Mouse (Mus musculus): Measurements from ENCODE around the gene Disc1. TPM values are rescaled to one million over a fixed set of nuclear protein-coding genes. Genes with fewer than 3 reads are reported as not detected.

Gene Disc1
- total RNA-seq (2017), result 0.37 and 0.93 TPM in 2 replicates

GRCm38 (mm10) chr8:125053505-125054435 is at the start of gene Disc1:
Gene Disc1, plus strand, starts transcription at chr8:125054195.
- ATAC-seq (ENCODE audit: extremely low read depth, insufficient number of reproducible peaks, low FRiP score, poor library complexity, severe bottlenecking), result no peak

GRCm38 (mm10) chr8:125012695-125013627 is 41.0 kb upstream of the Disc1 start, which contains the start of gene Tsnax:
Gene Tsnax, plus strand, starts transcription at chr8:125012997.
- peak; percentile 60 for ATAC-seq (ENCODE audit: extremely low read depth, insufficient number of reproducible peaks, low FRiP score, poor library complexity, severe bottlenecking)

DNA sequence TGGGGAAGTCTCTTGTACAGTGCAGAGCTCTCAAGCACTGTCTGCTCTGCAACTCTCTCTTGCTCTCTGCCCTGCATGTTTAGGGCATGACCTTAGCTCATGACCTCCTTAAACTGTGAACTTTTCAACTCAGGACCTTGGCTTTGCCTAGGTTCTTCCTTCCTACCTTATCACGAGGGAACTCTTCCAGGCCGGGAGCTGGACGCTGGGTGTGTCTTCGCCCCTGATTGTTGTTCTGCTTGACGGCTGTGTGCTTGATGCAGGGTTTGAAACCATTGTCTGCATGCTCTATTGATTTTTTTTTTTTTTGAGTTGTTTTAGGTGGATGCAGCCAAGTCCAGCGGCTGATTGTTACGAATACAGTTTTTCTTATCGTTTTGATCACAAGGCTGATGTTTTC is 29.9 kb upstream of the Disc1 start:
- ATAC-seq (ENCODE audit: extremely low read depth, insufficient number of reproducible peaks, low FRiP score, poor library complexity, severe bottlenecking), result no peak

DNA sequence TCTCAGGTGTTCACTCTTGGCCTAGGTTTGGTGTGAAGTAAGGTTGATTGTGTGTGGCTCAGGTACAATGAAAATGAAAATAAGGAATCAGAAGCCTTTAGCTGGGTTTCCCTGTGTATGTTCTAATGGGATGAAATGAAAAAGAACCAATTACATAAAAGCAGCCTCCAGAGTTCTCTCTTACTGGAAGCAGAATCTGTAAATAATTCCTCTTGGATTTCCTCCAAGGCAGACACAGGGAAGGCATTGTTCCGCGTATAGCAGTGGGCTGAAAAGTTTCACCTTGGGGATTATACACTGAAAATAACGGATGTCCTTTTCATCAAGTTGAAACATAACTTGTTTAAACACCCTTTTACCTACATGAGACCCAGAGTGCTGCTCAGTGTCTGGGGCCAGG is 26.8 kb upstream of the Disc1 start:
- ATAC-seq (ENCODE audit: extremely low read depth, insufficient number of reproducible peaks, low FRiP score, poor library complexity, severe bottlenecking), result no peak

DNA sequence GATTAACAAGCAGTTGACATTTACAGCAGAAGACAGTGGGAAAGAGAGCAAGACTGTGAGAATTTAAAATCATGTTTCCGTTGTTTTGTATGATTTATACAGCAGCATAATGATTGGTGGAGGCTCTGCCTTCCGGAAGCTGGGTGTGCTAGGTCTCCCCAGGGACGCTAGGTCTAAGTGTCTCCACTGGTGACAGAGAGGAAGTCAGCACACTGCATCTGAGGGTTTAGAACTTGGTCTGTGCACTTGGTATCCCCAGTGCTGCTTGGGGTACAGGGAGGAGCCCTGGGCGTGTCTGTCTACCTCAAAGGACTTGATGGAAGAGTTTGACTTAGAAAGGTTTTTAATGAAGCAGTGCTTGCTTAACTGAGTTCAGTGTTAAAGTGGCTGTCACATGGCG is 25.2 kb upstream of the Disc1 start:
- ATAC-seq (ENCODE audit: extremely low read depth, insufficient number of reproducible peaks, low FRiP score, poor library complexity, severe bottlenecking), result peak; percentile 91

DNA sequence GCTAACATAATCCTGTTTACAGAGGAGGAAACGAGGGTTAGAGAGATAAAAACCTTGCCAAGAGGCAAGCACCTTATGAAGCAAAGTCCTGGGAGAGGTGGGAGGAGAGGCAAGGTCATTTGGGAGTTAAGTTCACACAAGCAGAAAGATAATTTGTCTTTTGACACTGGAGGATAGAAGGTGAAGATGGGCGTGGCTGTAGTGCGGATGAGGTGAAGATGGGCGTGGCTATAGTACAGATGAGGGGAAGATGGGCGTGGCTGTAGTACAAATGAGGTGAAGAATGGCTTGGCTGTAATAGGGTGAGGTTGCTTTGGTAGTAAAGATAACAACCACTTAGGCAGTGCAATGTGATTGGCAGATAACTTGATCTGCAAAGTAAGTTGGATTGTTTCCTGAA is 22.7 kb upstream of the Disc1 start:
- no peak for ATAC-seq (ENCODE audit: extremely low read depth, insufficient number of reproducible peaks, low FRiP score, poor library complexity, severe bottlenecking)

- peak; percentile 57; the same call in 1 of the 2 replicates for ATAC-seq (ENCODE audit: extremely low read depth, insufficient number of reproducible peaks, low FRiP score, poor library complexity, severe bottlenecking)
These were observed 19.3 kb upstream of the Disc1 start for GRCm38 (mm10) chr8:125034669-125035068.

DNA sequence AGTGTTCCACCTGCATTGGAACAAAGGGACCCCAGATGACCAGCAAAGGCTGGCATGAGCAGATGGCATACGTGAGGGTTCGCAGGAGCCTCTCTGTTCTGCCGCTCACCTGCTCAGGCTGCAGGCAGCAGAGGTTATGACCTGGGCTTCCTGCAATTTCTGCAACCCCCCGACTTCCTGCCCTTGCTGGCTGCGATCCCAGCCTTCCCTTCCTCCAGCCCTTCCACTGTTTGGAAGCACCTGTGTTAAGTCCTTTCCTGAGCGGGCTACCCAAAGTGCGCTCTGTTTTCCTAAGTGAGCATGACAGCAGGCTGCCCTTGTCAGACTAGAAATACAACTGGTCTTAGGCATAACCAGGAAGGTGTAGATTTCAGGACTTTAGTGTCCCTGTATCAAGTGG is 16.9 kb upstream of the Disc1 start:
- ATAC-seq (ENCODE audit: extremely low read depth, insufficient number of reproducible peaks, low FRiP score, poor library complexity, severe bottlenecking), result no peak

DNA sequence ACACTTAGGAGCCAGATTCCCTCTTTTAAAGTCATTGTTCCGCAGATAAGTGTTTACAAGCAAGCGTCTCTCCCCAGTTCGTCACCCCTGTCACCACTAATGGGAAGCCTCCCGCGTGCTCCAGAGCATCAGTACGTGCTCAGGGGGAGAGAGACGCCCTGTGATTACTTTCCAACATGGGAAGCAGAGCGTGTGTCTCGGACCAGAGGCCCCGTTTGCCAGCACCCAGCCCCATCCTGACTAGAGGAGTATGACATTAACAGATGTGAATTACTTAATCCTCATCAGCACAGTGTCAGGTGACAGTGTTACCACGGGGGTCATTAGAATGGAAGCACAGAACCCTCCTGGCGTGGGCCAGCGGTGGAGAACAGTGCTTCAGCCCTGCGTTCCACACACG is 15.3 kb upstream of the Disc1 start:
- ATAC-seq (ENCODE audit: extremely low read depth, insufficient number of reproducible peaks, low FRiP score, poor library complexity, severe bottlenecking), result no peak

DNA sequence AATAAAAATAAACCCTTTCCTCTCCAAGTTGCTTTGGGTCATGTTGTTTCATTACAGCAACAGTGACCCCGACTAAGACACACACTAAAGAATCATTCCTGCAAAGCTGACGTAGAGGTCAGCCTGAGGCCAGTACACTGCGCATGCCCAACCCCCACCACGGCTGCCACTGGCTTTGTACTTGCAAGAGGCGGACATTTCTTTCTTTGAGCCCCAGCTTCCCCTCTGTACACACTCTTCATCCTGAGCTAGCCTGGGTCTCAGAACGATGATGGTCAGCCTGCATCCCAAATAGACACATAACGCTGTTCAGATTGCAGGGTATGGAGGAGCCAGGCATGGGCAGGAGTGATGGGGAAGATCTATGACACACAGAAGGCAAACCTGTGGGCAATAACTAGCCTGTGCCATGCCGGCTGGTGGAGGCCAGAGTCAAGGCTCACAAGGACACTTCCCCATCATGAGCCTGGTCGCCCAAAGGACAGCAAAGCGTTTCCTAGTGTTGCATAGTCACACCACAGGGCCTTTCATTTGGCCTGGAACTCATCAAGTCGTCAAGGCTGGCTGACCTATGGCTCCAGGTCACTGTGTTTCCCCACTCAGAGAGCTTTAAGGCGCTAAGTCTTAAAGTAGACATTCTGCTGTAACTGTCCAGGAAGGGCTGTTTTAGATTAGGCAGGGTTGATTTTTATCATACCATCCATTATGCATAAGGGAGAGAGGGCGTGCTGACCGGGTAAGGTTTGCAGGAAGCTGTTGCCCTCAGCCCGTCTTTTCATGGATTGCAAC is 13.2 kb upstream of the Disc1 start:
- no peak for ATAC-seq (ENCODE audit: extremely low read depth, insufficient number of reproducible peaks, low FRiP score, poor library complexity, severe bottlenecking)

DNA sequence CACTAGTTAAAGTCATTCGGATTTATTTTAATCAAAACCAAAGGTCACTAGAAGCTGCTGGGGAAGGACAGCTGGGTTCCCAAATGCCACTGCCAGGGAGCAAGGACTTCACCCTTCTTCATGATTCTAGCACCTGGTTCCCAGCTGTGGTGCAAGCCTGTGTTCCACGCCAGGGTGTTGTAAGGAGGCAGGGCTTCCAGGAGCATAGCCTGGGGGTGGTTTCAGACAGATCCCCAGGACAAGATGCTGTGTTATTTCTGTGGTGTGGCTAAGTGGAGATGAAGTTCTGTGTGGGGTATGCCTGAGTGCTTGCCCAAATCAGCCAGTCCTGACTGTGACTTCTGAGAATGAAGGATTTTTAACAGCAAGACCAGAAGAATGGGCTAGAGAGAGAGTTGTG is 12.5 kb upstream of the Disc1 start:
- ATAC-seq (ENCODE audit: extremely low read depth, insufficient number of reproducible peaks, low FRiP score, poor library complexity, severe bottlenecking), result no peak

DNA sequence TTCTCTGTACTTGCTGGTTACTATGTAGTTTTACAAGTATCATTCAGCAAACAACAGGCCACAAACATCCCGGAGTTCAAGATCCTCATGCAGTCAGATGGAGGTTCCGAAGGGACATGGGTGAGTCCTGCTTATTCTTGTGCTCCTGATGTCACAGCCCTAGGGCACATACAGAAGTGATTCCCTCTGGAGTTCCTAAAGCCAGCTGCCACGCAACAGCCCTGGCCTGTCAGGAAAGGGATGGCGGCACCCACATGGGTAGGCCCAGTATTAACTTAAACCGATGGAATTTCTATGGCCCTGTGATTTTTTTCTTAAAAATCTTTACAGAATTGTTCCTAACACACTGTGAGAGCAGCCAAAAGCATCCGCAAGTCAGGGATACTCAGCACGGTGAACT is 10.6 kb upstream of the Disc1 start:
- ATAC-seq (ENCODE audit: extremely low read depth, insufficient number of reproducible peaks, low FRiP score, poor library complexity, severe bottlenecking), result no peak

DNA sequence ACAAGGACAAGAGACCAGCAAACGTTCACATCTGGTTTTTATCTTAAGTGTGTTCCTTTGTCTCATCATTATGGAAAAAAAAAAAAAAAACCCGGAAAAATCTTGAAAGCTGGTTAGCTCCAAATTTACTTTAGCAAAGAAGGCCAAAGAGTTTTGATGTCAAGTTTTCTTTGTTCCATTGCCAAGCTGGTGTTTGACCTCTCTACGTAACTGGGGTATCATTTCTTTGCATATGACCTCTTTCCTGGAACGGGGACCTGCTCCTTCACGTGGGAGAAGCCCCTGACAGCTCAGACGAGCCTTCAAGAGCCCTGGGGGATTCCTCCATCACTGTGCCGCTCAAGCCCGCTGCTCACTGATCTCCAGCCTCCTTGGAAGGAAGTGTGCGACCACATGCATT is 10.1 kb upstream of the Disc1 start:
- no peak for ATAC-seq (ENCODE audit: extremely low read depth, insufficient number of reproducible peaks, low FRiP score, poor library complexity, severe bottlenecking)

DNA sequence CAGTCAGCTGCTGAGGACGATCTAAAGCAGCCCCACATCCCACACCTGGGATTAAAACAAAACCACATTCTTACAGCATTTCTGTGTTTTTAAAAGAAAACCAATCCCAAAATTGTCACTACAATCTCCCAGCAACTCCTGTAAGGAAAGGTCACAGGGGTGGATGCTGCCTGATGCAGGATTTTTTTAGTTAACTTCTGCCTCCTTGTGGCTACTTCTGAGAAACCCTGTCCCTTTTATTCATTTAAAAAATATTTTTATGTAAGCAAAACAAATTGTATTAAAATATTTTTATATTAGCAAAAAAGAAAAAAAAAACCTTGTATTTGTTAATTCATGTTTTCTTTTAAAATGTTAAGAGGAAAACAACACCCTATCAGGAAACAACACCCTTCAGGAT is 8.2 kb upstream of the Disc1 start:
- ATAC-seq (ENCODE audit: extremely low read depth, insufficient number of reproducible peaks, low FRiP score, poor library complexity, severe bottlenecking), result no peak

GRCm38 (mm10) chr8:125049051-125049750 is 4.8 kb upstream of the Disc1 start:
- no peak for ATAC-seq (ENCODE audit: extremely low read depth, insufficient number of reproducible peaks, low FRiP score, poor library complexity, severe bottlenecking)

DNA sequence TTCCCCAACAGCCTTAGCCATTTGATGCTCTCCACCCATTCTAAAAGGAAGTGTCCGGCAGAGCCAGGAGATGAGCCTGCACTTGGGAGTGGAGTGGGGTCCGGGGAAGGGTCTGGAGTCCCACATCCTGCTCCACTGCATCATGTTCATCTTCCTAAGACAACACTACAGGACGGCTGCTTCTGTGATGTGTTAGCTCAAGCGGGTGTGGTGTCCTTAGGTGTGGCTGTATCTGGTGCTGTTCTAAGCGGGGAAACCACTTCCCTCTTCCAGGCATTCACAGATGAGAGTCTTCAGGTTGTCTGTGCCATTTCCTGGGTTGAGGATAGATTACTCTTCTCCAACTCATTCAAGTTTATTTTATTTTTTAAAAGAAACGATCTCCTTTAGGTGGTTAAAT is 4.2 kb upstream of the Disc1 start:
- no peak for ATAC-seq (ENCODE audit: extremely low read depth, insufficient number of reproducible peaks, low FRiP score, poor library complexity, severe bottlenecking)

GRCm38 (mm10) chr8:125052026-125052425 is 2.0 kb upstream of the Disc1 start:
- ATAC-seq (ENCODE audit: extremely low read depth, insufficient number of reproducible peaks, low FRiP score, poor library complexity, severe bottlenecking), result peak; percentile 34; the same call in 1 of the 2 replicates

DNA sequence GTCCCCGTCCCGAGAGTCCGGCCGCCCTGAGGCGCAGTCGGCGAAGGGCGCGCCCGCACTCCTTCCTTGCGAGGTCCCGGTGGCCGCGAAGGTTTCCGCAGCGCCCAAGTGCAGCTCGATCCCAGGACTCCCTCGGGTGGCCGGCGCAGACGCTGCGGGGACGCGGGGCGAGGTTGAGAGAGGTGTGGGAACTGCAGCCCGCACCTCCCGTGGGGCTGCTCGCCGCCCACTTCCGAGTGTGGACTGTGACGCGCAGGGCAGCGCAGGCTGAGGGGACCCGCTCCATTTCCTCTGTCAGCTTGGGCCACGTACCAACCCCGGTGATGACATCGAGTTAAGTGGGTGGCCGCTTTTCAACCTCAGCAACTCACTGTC is 428 bp downstream of the Disc1 start:
- peak; percentile 39; the same call in 1 of the 2 replicates for ATAC-seq (ENCODE audit: extremely low read depth, insufficient number of reproducible peaks, low FRiP score, poor library complexity, severe bottlenecking)
